Mouse (Mus musculus): ENCODE measurements around the gene Olfr592. TPM values are rescaled to one million over a fixed set of nuclear protein-coding genes. Genes with fewer than 3 reads are reported as not detected.
"Not testable (repeated sequence)": the region's sequence is repeated elsewhere in the genome, so short reads cannot be mapped to it uniquely, and the experiment has no call there.

The Olfr592 gene
- not detected in 2 replicates for total RNA-seq (2012; rRNA removed)

- H3K9ac ChIP-seq (ENCODE audit: insufficient read depth, low read depth, low read length, poor library complexity, severe bottlenecking); H3K4me3 ChIP-seq (ENCODE audit: insufficient read depth in 1 of 2, low read depth in 1 of 2, low read length in 2 of 2, poor library complexity in 1 of 2, severe bottlenecking in 1 of 2); H3K9me3 ChIP-seq (ENCODE audit: control insufficient read depth, insufficient read depth, low read depth, low read length); in situ Hi-C loops (cut with MboI; ENCODE audit: low sequenced_read_pairs in 2 of 2, unreplicated experiment in 2 of 2); DNase-seq (ENCODE audit: low read depth, low spot score); H3K4me1 ChIP-seq (ENCODE audit: control insufficient read depth in 2 of 2, insufficient read depth in 2 of 2, low read length in 2 of 2, poor library complexity in 1 of 2); H3K36me3 ChIP-seq (ENCODE audit: control insufficient read depth, insufficient read depth, low read length, poor library complexity, severe bottlenecking); H3K27ac ChIP-seq (ENCODE audit: insufficient read depth, low read depth, low read length, poor library complexity, severe bottlenecking): not testable (repeated sequence)
These were observed at the start of gene Olfr592 for GRCm38 (mm10) chr7:103184503-103184902. TSS of gene Olfr592 (plus strand) at chr7:103184803.

GRCm38 (mm10) chr7:103140579-103140978, 44.0 kb upstream of the Olfr592 start, which contains the start of gene Olfr588-ps1:
TSS of gene Olfr588-ps1 (plus strand) at chr7:103140879.
- Histone ChIP-seq H3K27ac (ENCODE audit: insufficient read depth, low read depth, low read length, poor library complexity, severe bottlenecking) (no peak within 1 kb of the TSS), H3K4me1 (ENCODE audit: control insufficient read depth in 2 of 2, insufficient read depth in 2 of 2, low read length in 2 of 2, poor library complexity in 1 of 2) (no peaks in the 10 kb centered on the region), H3K9me3 (ENCODE audit: control insufficient read depth, insufficient read depth, low read depth, low read length) (no peaks in the 10 kb centered on the region), H3K36me3 (ENCODE audit: control insufficient read depth, insufficient read depth, low read length, poor library complexity, severe bottlenecking) (no peaks in the 10 kb centered on the region), H3K9ac (ENCODE audit: insufficient read depth, low read depth, low read length, poor library complexity, severe bottlenecking) (no peak within 1 kb of the TSS), H3K4me3 (ENCODE audit: insufficient read depth in 1 of 2, low read depth in 1 of 2, low read length in 2 of 2, poor library complexity in 1 of 2, severe bottlenecking in 1 of 2) (no peak within 1 kb of the TSS)
- no peak for DNase-seq (ENCODE audit: low read depth, low spot score)
- TF ChIP-seq MAFK (IDR thresholded peaks at IDR 0.05; ENCODE audit: insufficient read depth, low read depth, low read length) (no peak), HCFC1 (IDR thresholded peaks at IDR 0.05; ENCODE audit: borderline replicate concordance, insufficient read depth, low read length) (no peak), ZC3H11A (IDR thresholded peaks at IDR 0.05; ENCODE audit: borderline replicate concordance, low read depth, low read length) (no peak), CHD2 (IDR thresholded peaks at IDR 0.05; ENCODE audit: low read depth, low read length) (no peak), ZNF384 (IDR thresholded peaks at IDR 0.05; ENCODE audit: low read depth, low read length) (no peak)
- in situ Hi-C loops (cut with MboI; ENCODE audit: low sequenced_read_pairs in 2 of 2, unreplicated experiment in 2 of 2): no loop called here

- H3K9me3 ChIP-seq (ENCODE audit: control insufficient read depth, insufficient read depth, low read depth, low read length): no peaks in the 10 kb centered on the region
These were observed 28.3 kb upstream of the Olfr592 start, which contains the start of gene Olfr589 for GRCm38 (mm10) chr7:103156256-103156655. TSS of gene Olfr589 (minus strand) at chr7:103156356.

GRCm38 (mm10) chr7:103169697-103170096, 14.9 kb upstream of the Olfr592 start:
- no peak for DNase-seq (ENCODE audit: low read depth, low spot score)
- in situ Hi-C loops (cut with MboI; ENCODE audit: low sequenced_read_pairs in 2 of 2, unreplicated experiment in 2 of 2): no loop called here
- no peak overlapping the region for H3K27ac ChIP-seq (ENCODE audit: insufficient read depth, low read depth, low read length, poor library complexity, severe bottlenecking)
- TF ChIP-seq ZC3H11A (IDR thresholded peaks at IDR 0.05; ENCODE audit: borderline replicate concordance, low read depth, low read length) (no peak), MAFK (IDR thresholded peaks at IDR 0.05; ENCODE audit: insufficient read depth, low read depth, low read length) (no peak), HCFC1 (IDR thresholded peaks at IDR 0.05; ENCODE audit: borderline replicate concordance, insufficient read depth, low read length) (no peak), CHD2 (IDR thresholded peaks at IDR 0.05; ENCODE audit: low read depth, low read length) (no peak), ZNF384 (IDR thresholded peaks at IDR 0.05; ENCODE audit: low read depth, low read length) (no peak)
- H3K9me3 ChIP-seq (ENCODE audit: control insufficient read depth, insufficient read depth, low read depth, low read length): no peaks in the 10 kb centered on the region
- no peaks in the 10 kb centered on the region for H3K36me3 ChIP-seq (ENCODE audit: control insufficient read depth, insufficient read depth, low read length, poor library complexity, severe bottlenecking)
- no peak overlapping the region for H3K4me3 ChIP-seq (ENCODE audit: insufficient read depth in 1 of 2, low read depth in 1 of 2, low read length in 2 of 2, poor library complexity in 1 of 2, severe bottlenecking in 1 of 2)
- H3K4me1 ChIP-seq (ENCODE audit: control insufficient read depth in 2 of 2, insufficient read depth in 2 of 2, low read length in 2 of 2, poor library complexity in 1 of 2): no peaks in the 10 kb centered on the region
- no peak overlapping the region for H3K9ac ChIP-seq (ENCODE audit: insufficient read depth, low read depth, low read length, poor library complexity, severe bottlenecking)

More at GRCm38 (mm10) chr7:103156256-103156655, 28.3 kb upstream of the Olfr592 start, which contains the start of gene Olfr589:
- DNase-seq (ENCODE audit: low read depth, low spot score): no peak
- H3K36me3 ChIP-seq (ENCODE audit: control insufficient read depth, insufficient read depth, low read length, poor library complexity, severe bottlenecking): no peaks in the 10 kb centered on the region
- TF ChIP-seq HCFC1 (IDR thresholded peaks at IDR 0.05; ENCODE audit: borderline replicate concordance, insufficient read depth, low read length) (no peak), MAFK (IDR thresholded peaks at IDR 0.05; ENCODE audit: insufficient read depth, low read depth, low read length) (no peak), ZC3H11A (IDR thresholded peaks at IDR 0.05; ENCODE audit: borderline replicate concordance, low read depth, low read length) (no peak), ZNF384 (IDR thresholded peaks at IDR 0.05; ENCODE audit: low read depth, low read length) (no peak), CHD2 (IDR thresholded peaks at IDR 0.05; ENCODE audit: low read depth, low read length) (no peak)
- no peaks in the 10 kb centered on the region for H3K4me1 ChIP-seq (ENCODE audit: control insufficient read depth in 2 of 2, insufficient read depth in 2 of 2, low read length in 2 of 2, poor library complexity in 1 of 2)
- no peak within 1 kb of the TSS for H3K27ac ChIP-seq (ENCODE audit: insufficient read depth, low read depth, low read length, poor library complexity, severe bottlenecking)
- H3K4me3 ChIP-seq (ENCODE audit: insufficient read depth in 1 of 2, low read depth in 1 of 2, low read length in 2 of 2, poor library complexity in 1 of 2, severe bottlenecking in 1 of 2): no peak within 1 kb of the TSS
- in situ Hi-C loops (cut with MboI; ENCODE audit: low sequenced_read_pairs in 2 of 2, unreplicated experiment in 2 of 2): no loop called here
- H3K9ac ChIP-seq (ENCODE audit: insufficient read depth, low read depth, low read length, poor library complexity, severe bottlenecking): no peak within 1 kb of the TSS

GRCm38 (mm10) chr7:103178240-103178639, 6.4 kb upstream of the Olfr592 start, which contains the start of gene Olfr591:
TSS of gene Olfr591 (minus strand) at chr7:103178340.
- no peak within 1 kb of the TSS for H3K4me3 ChIP-seq (ENCODE audit: insufficient read depth in 1 of 2, low read depth in 1 of 2, low read length in 2 of 2, poor library complexity in 1 of 2, severe bottlenecking in 1 of 2)
- TF ChIP-seq ZC3H11A (IDR thresholded peaks at IDR 0.05; ENCODE audit: borderline replicate concordance, low read depth, low read length): no peak
- H3K4me1 ChIP-seq (ENCODE audit: control insufficient read depth in 2 of 2, insufficient read depth in 2 of 2, low read length in 2 of 2, poor library complexity in 1 of 2): no peaks in the 10 kb centered on the region
- no peak within 1 kb of the TSS for H3K27ac ChIP-seq (ENCODE audit: insufficient read depth, low read depth, low read length, poor library complexity, severe bottlenecking)
- DNase-seq (ENCODE audit: low read depth, low spot score): no peak
- H3K9ac ChIP-seq (ENCODE audit: insufficient read depth, low read depth, low read length, poor library complexity, severe bottlenecking): no peak within 1 kb of the TSS
- H3K36me3 ChIP-seq (ENCODE audit: control insufficient read depth, insufficient read depth, low read length, poor library complexity, severe bottlenecking): no peaks in the 10 kb centered on the region
- in situ Hi-C loops (cut with MboI; ENCODE audit: low sequenced_read_pairs in 2 of 2, unreplicated experiment in 2 of 2): no loop called here
- no peaks in the 10 kb centered on the region for H3K9me3 ChIP-seq (ENCODE audit: control insufficient read depth, insufficient read depth, low read depth, low read length)

Measured in ES-E14 (cell line).